In genomic region chr7:139956658-139957057, GRCm38 (mm10) we compare ENCODE assay signal across 45 mouse cellular contexts. TPM values are rescaled to one million over a fixed set of nuclear protein-coding genes. Genes with fewer than 3 reads are reported as not detected.
"Had no signal": no experiment of that assay in that cellular context is flagged by ENCODE, and none has a peak within 500 bp of the region (broad histone marks: within the 10 kb centered on the region; RNA-seq: fewer than 3 reads in every experiment).

No protein-coding gene starts in this region.

- H3K9me3 ChIP-seq: limb, embryonic 10.5 days; limb, embryonic 12.5 days; limb, embryonic 13.5 days; limb, embryonic 15.5 days; liver, embryonic 12.5 days; liver, embryonic 13.5 days; liver, embryonic 15.5 days; lung, embryonic 15.5 days; midbrain, embryonic 10.5 days; midbrain, embryonic 12.5 days; midbrain, embryonic 13.5 days; midbrain, embryonic 15.5 days had no signal

- H3K4me1 ChIP-seq: limb, embryonic 10.5 days; limb, embryonic 12.5 days; limb, embryonic 15.5 days; midbrain, embryonic 15.5 days had no signal

- H3K4me3 ChIP-seq: left cerebral cortex, adult 2 months; limb, embryonic 10.5 days; limb, embryonic 12.5 days; limb, embryonic 13.5 days; limb, embryonic 15.5 days; liver, embryonic 12.5 days; liver, embryonic 13.5 days; liver, embryonic 15.5 days; lung, embryonic 15.5 days; midbrain, embryonic 10.5 days; midbrain, embryonic 12.5 days; midbrain, embryonic 13.5 days; midbrain, embryonic 15.5 days; myocyte had no signal

- H3K4me2 ChIP-seq: limb, embryonic 12.5 days; limb, embryonic 13.5 days; limb, embryonic 15.5 days; liver, embryonic 11.5 days; liver, embryonic 12.5 days; liver, embryonic 13.5 days; liver, embryonic 15.5 days; lung, embryonic 14.5 days; lung, embryonic 15.5 days; midbrain, embryonic 11.5 days; midbrain, embryonic 12.5 days; midbrain, embryonic 13.5 days; midbrain, embryonic 15.5 days had no signal

- H3K9ac ChIP-seq: limb, embryonic 12.5 days; limb, embryonic 13.5 days; limb, embryonic 15.5 days; liver, embryonic 12.5 days; liver, embryonic 13.5 days; liver, embryonic 14.5 days; liver, embryonic 15.5 days; liver, postnatal 0 days; lung, embryonic 14.5 days; lung, embryonic 15.5 days; midbrain, embryonic 12.5 days; midbrain, embryonic 13.5 days; midbrain, embryonic 15.5 days had no signal

- DNase-seq: left cerebral cortex, postnatal 4 days; liver; liver, embryonic 13.5 days; liver, postnatal 0 days; lung, adult 18-20 months; lung, adult 2 months; lung, postnatal 10 days; lung, postnatal 14 days; lung, postnatal 36 days; lung, postnatal 4 days; midbrain, embryonic 14.5 days had no signal

- ATAC-seq: liver, embryonic 12.5 days; liver, postnatal 0 days; lung, postnatal 0 days; midbrain, embryonic 13.5 days; midbrain, embryonic 15.5 days; midbrain, embryonic 16.5 days had no signal

- H3K27me3 ChIP-seq: lung, embryonic 15.5 days; midbrain, embryonic 15.5 days had no signal

- H3K27ac ChIP-seq: left cerebral cortex, adult 2 months; limb, embryonic 10.5 days; limb, embryonic 12.5 days; limb, embryonic 13.5 days; limb, embryonic 15.5 days; liver, embryonic 12.5 days; liver, embryonic 13.5 days; liver, embryonic 14.5 days; liver, embryonic 15.5 days; lung, embryonic 15.5 days; macrophage; midbrain, embryonic 10.5 days; midbrain, embryonic 12.5 days; midbrain, embryonic 13.5 days; midbrain, embryonic 15.5 days had no signal

- H3K36me3 ChIP-seq: limb, embryonic 10.5 days; limb, embryonic 12.5 days; limb, embryonic 13.5 days; limb, embryonic 15.5 days; liver, embryonic 12.5 days; liver, embryonic 13.5 days; liver, embryonic 15.5 days; lung, embryonic 15.5 days; midbrain, embryonic 10.5 days; midbrain, embryonic 12.5 days; midbrain, embryonic 13.5 days; midbrain, embryonic 15.5 days had no signal

RNA-seq across cellular contexts. Expression of gene Utf1, which starts 13.1 kb away (rescaled TPM):
- total RNA-seq: left cerebral cortex, adult 18-20 months; left cerebral cortex, adult 2 months; left cerebral cortex, adult 8-10 months; left cerebral cortex, postnatal 10 days; left cerebral cortex, postnatal 14 days; left cerebral cortex, postnatal 25 days; left cerebral cortex, postnatal 36 days; left cerebral cortex, postnatal 4 days; liver, adult 2 months; megakaryocyte progenitor cell, adult 5-6 weeks; megakaryocyte-erythroid progenitor cell, adult 5-6 weeks; midbrain, postnatal 0 days; monocyte, adult 5-6 weeks had no signal
- polyA plus RNA-seq: limb, embryonic 11.5 days; liver, adult 2 months; liver, embryonic 11.5 days; liver, embryonic 12.5 days; liver, embryonic 13.5 days; liver, embryonic 14.5 days; liver, embryonic 15.5 days; liver, embryonic 16.5 days; liver, postnatal 0 days; lung, adult 2 months; lung, postnatal 0 days; macrophage; midbrain, embryonic 11.5 days; midbrain, embryonic 12.5 days; midbrain, embryonic 13.5 days; midbrain, embryonic 14.5 days; midbrain, embryonic 15.5 days; midbrain, embryonic 16.5 days; midbrain, postnatal 0 days; myocyte; neural tube, embryonic 11.5 days had no signal

RNA-seq across cellular contexts. Expression of gene 6430531B16Rik, which starts 21.9 kb away (rescaled TPM):
- total RNA-seq: liver, adult 2 months; monocyte, adult 5-6 weeks had no signal
- polyA plus RNA-seq: liver, embryonic 11.5 days; liver, embryonic 12.5 days; liver, embryonic 13.5 days; liver, embryonic 14.5 days; liver, embryonic 15.5 days; liver, embryonic 16.5 days; liver, postnatal 0 days; macrophage; neural tube, embryonic 11.5 days had no signal
